Mouse (Mus musculus) midbrain, embryonic 16.5 days (tissue): Measurements from ENCODE around the gene Olfr1336. TPM values are rescaled to one million over a fixed set of nuclear protein-coding genes. Genes with fewer than 3 reads are reported as not detected.

Experiments
- ATAC-seq: fragments of 200-750 bp; cut with Nextera tagmentation; 2 replicates; pipeline ENCODE4 v1.8.0; 2017; ENCODE audit warnings: moderate TSS enrichment
- H3K27ac ChIP-seq: fragments of 300-500 bp; sonication (generic); 2 replicates; pipeline ENCODE4 v1.5.1; 2014; ENCODE audit warnings: mild to moderate bottlenecking, low read length, mixed read lengths
- H3K27me3 ChIP-seq: fragments of 300-500 bp; sonication (generic); 2 replicates; pipeline ENCODE4 v1.6.1; 2014; ENCODE audit warnings: low read depth, low read length, mixed read lengths; ENCODE audit not compliant: control insufficient read depth, insufficient read depth
- H3K36me3 ChIP-seq: fragments of 300-500 bp; sonication (generic); 2 replicates; pipeline ENCODE4 v1.6.1; 2014; ENCODE audit warnings: mild to moderate bottlenecking, low read length, moderate library complexity, mixed read lengths; ENCODE audit not compliant: control insufficient read depth, insufficient read depth
- H3K4me1 ChIP-seq: fragments of 300-500 bp; sonication (generic); 2 replicates; pipeline ENCODE4 v1.6.1; 2014; ENCODE audit warnings: mild to moderate bottlenecking, low read length, mixed read lengths; ENCODE audit not compliant: control insufficient read depth, insufficient read depth
- H3K4me2 ChIP-seq: fragments of 300-500 bp; sonication (generic); 2 replicates; pipeline ENCODE4 v1.6.1; 2014; ENCODE audit warnings: mild to moderate bottlenecking, low read length, mixed read lengths
- H3K4me3 ChIP-seq: fragments of 300-500 bp; sonication (generic); 2 replicates; pipeline ENCODE4 v1.5.1; 2014; ENCODE audit warnings: low read depth, mild to moderate bottlenecking, low read length, moderate library complexity, mixed read lengths
- H3K9ac ChIP-seq: fragments of 300-500 bp; sonication (generic); 2 replicates; pipeline ENCODE4 v1.6.1; 2014; ENCODE audit warnings: low read depth, low read length, mixed read lengths
- H3K9me3 ChIP-seq: fragments of 300-500 bp; sonication (generic); replicated peaks from 2 replicates; pipeline ENCODE4 v1.6.1; 2014; ENCODE audit warnings: mild to moderate bottlenecking, low read length, mixed read lengths; ENCODE audit not compliant: control insufficient read depth, poor library complexity, severe bottlenecking
- WGBS: fragments of 180-500 bp; shearing (Covaris S2); extraction: QIAGEN DNeasy Blood & Tissue Kit; methylation state at CpG from one replicate; pipeline ENCODE4 v1.1.7; 2014; 5-methylcytosine and 5-hydroxymethylcytosine counted together
- polyA plus RNA-seq: library from polyadenylated mRNA; unstranded; fragments of >200 nt; fragmentation: Nextera tagmentation; extraction: Ambion mirVana; gene quantifications from 2 replicates; pipeline ENCODE4 v1.2.1, GENCODE M21; 2015

The Olfr1336 gene
- not detected in 2 replicates for polyA plus RNA-seq

DNA sequence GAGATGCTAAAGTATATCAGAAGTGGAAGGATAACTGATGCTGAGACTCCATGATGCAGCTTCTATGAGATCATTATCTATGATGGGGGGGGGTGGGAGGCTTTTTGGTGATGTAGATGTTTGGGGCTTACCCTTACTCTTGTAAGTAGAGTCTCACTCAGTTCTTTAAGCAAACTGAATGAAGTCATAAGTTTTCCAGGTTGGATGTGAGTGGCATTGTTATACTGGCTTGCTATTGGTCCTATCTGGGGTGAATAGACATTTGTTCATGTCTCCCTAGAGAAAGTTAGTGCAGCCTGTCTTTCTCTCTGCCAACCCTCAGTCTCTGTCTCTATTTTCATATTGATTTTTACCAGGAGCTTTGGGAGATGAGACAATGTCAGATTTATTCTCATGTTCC is at the start of gene Olfr1336:
Olfr1336 (plus strand) TSS at position 301 of the 400 bp plus-strand sequence.
- no peak within 1 kb of the TSS for H3K27ac ChIP-seq
- no peak within 1 kb of the TSS for H3K4me3 ChIP-seq
- H3K9me3 ChIP-seq = 0 out of 2 replicates have a peak, but pooled peaks cover 2% of the 10 kb centered on the region
- no peaks in the 10 kb centered on the region for H3K36me3 ChIP-seq
- no peak within 1 kb of the TSS for H3K9ac ChIP-seq
- H3K27me3 ChIP-seq = no peaks in the 10 kb centered on the region
- no peak for ATAC-seq
- H3K4me1 ChIP-seq = no peaks in the 10 kb centered on the region
- H3K4me2 ChIP-seq = no peak within 1 kb of the TSS

DNA sequence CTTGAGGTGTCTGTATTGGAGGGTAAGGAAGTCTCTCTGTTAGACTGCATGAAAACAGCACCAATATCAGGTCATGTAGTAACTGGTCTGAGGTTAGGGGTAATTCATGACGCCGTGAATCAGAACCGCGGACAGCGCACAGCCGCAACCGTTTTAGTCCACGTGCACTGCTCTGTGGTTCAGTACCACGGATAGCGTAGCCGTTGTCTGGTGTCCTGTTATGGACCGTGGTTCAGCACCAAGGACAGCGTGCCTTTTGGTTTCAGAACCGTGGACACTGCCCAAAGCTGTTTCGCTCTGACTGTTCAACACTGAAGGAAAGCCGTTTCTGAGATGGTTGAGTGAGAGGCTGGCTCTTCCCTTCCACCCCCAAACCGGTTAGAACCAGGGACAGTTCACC is 45.9 kb upstream of the Olfr1336 start, which contains the start of gene Gm20715:
Gm20715 (plus strand) TSS at position 235 of the 400 bp plus-strand sequence.
- no peak within 1 kb of the TSS for H3K27ac ChIP-seq
- H3K9me3 ChIP-seq = no peaks in the 10 kb centered on the region
- H3K9ac ChIP-seq = no peak within 1 kb of the TSS
- H3K36me3 ChIP-seq = no peaks in the 10 kb centered on the region
- 0 out of 2 replicates have a peak, but pooled peaks cover 3% of the 10 kb centered on the region for H3K4me1 ChIP-seq
- H3K4me2 ChIP-seq = no peak within 1 kb of the TSS
- ATAC-seq = no peak
- WGBS = 3% methylated on average over 17 of the region's 17 CpGs
- no peaks in the 10 kb centered on the region for H3K27me3 ChIP-seq
- H3K4me3 ChIP-seq = no peak within 1 kb of the TSS

DNA sequence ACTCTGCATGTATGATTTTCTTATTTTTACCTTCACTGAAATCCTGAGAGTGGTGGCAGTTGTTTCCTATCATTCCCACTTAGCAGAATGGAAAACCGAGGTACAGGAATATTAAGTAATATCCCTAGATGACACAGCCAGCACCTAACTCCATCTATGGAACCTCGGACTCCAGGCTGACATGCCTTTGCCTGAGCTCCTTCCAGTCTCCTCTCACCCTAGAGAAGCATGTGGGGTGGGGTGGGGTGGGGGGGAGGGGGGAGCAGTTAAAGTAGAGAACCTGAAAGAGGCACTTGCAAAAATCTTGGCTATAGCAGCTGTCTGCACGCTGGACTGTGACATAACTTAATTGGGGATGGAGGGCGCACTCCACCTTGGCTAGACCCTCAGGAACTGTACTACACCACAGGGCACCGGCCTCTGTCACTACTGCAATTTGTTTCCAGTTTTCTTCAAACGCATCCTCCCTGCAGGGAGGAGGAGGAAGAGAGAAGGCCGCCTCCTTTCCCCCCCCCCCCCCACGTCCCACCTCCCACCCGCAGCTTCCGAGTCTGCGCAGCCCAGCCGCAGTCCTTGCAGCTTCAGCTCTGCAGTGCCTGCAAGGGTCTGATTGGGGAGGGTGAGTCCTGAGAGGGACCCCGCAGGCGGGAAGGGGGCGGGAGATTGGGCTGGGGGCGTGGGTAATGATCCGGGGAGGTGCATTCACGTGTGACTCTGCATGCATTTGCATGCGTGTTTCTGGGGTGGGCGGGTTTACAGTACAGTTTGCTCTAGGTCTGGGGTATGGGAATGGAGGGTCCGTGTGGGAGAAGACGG is 41.1 kb upstream of the Olfr1336 start:
- Histone ChIP-seq H3K9ac (peak overlapping the region; percentile 72), H3K27ac (0 out of 2 replicates have a peak overlapping the region, but pooled peaks have one; percentile 37)

DNA sequence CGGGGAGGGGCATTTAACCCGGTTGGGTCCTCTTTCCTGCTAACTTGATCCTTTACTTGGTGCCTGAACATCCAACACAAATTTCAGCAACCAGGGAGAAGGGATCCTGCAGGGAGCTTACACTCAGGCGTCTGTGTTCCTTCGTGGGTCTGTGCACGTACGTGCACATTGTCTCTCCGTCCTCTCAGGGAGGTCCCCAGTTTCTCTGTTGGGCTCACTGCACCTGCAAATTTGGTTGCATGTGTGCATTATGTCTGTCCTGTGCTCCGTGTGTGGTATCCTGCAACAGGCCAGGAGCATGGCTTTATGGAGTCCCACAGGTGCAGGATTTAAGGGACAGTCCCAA is 40.6 kb upstream of the Olfr1336 start:
- peak; percentile 56 for ATAC-seq
- peak overlapping the region; percentile 63 for H3K4me2 ChIP-seq
- H3K36me3 ChIP-seq = no peaks in the 10 kb centered on the region
- peak overlapping the region; percentile 47 for H3K4me3 ChIP-seq
- WGBS = 9% methylated on average over 8 of the region's 8 CpGs
- peak overlapping the region; percentile 72 for H3K9ac ChIP-seq
- H3K4me1 ChIP-seq = 0 out of 2 replicates have a peak, but pooled peaks cover 3% of the 10 kb centered on the region
- H3K27ac ChIP-seq = 0 out of 2 replicates have a peak overlapping the region, but pooled peaks have one; percentile 37
- no peaks in the 10 kb centered on the region for H3K27me3 ChIP-seq
- H3K9me3 ChIP-seq = no peaks in the 10 kb centered on the region

More for the DNA sequence above, 41.1 kb upstream of the Olfr1336 start:
- WGBS = 6% methylated on average over 19 of the region's 22 CpGs
- Histone ChIP-seq H3K9me3 (no peaks in the 10 kb centered on the region), H3K36me3 (no peaks in the 10 kb centered on the region), H3K4me1 (0 out of 2 replicates have a peak, but pooled peaks cover 3% of the 10 kb centered on the region), H3K4me3 (peak overlapping the region; percentile 47), H3K27me3 (no peaks in the 10 kb centered on the region), H3K4me2 (peak overlapping the region; percentile 63)
- peak; percentile 94 for ATAC-seq

DNA sequence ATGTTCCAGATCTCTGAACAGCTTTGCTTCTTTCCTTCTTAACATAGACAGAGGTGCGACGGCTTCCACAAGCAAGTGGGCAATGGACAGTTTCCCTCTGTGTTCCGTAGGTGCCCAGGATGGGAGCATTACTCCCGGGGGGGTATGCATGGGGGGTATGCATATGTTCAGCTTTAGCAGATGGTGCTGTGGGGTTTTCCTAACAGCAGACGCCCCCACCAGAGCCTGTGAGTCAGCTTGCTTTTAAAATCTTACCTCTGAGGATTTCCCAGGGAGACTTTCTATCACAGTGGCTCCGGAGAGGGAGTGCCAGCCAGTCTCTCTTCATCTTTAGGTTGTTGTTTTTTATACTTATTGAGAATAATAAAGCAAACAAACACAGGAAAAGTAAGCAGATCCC is 36.1 kb upstream of the Olfr1336 start:
- no peak overlapping the region for H3K4me2 ChIP-seq
- no peak overlapping the region for H3K27ac ChIP-seq
- H3K9ac ChIP-seq = no peak overlapping the region
- peaks cover 5% of the 10 kb centered on the region; the same call in 1 of the 2 replicates for H3K36me3 ChIP-seq
- H3K4me1 ChIP-seq = no peaks in the 10 kb centered on the region
- H3K9me3 ChIP-seq = no peaks in the 10 kb centered on the region
- 84% methylated on average over 6 of the region's 6 CpGs for WGBS
- ATAC-seq = no peak
- H3K4me3 ChIP-seq = no peak overlapping the region
- no peaks in the 10 kb centered on the region for H3K27me3 ChIP-seq

DNA sequence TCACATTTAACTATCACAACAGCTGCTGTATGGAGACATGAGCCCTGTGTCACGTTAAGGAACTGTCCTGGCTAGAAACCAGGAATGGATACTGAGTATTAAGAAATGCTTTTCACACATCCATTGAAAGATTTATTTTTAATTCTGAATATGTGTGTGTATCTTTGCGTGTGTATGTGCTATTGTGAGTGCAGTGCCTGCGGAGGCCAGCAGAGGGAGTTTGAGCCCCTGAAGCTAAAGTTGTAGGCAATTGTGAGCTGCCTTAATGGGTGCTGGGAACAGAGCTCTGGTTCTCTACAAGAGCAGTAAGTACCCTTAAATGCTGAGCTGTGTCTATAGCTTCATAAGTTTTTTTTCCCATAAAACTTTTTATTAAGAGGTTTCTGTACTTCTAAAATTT is 26.6 kb upstream of the Olfr1336 start:
- Histone ChIP-seq H3K4me3 (no peak overlapping the region), H3K9me3 (peaks cover 4% of the 10 kb centered on the region; the same call in 1 of the 2 replicates), H3K4me1 (peaks cover 1% of the 10 kb centered on the region; the same call in 1 of the 2 replicates), H3K9ac (no peak overlapping the region), H3K36me3 (peaks cover 10% of the 10 kb centered on the region; the same call in 1 of the 2 replicates), H3K27ac (no peak overlapping the region), H3K27me3 (no peaks in the 10 kb centered on the region), H3K4me2 (no peak overlapping the region)
- no peak for ATAC-seq
- WGBS = 90% methylated on average over 3 of the region's 3 CpGs

DNA sequence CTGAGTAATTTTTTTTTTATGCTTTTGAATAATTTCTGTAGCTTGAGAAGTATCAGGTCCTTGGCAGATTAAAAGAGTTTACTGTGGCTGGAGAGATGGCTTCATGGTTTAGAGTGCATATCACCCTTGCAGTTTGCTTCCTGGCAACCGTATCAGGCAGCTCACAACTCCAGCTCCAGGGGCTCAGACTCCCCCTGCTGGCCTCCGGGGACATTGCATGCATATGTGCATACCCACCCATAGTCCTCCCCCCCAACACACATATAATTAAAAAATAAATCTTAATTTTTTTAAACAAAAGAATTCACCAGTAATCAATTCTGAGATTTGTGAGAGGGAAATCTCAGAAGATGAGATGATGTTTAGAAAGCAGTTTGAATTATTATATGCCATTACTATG is 25.6 kb upstream of the Olfr1336 start:
- Histone ChIP-seq H3K27me3 (no peaks in the 10 kb centered on the region), H3K4me3 (no peak overlapping the region), H3K9ac (no peak overlapping the region), H3K36me3 (peaks cover 8% of the 10 kb centered on the region; the same call in 1 of the 2 replicates), H3K9me3 (peaks cover 4% of the 10 kb centered on the region; the same call in 1 of the 2 replicates), H3K27ac (no peak overlapping the region), H3K4me1 (peaks cover 7% of the 10 kb centered on the region), H3K4me2 (no peak overlapping the region)
- 46% methylated on average over 2 of the region's 2 CpGs for WGBS
- no peak for ATAC-seq

DNA sequence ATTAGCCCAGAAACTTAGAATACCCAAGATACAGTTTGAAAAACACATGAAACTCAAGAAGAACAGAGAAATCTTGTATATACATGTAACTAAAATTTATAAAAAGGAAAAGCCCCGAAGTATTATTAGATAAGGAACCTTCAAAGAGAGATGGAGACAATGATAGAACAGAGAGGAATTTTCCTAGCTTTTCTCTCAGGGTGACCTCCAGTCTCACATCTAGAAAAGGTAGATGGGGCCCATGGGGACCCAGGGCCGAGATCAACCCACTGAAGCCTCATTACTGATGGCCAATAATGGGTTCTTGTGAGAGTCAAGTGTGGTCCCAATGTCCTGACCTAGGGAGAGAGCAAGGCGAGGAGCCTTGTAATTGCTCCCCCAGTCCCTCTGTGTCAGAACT is 17.6 kb upstream of the Olfr1336 start, which contains the start of gene Olfr1344:
Olfr1344 (plus strand) TSS at position 301 of the 400 bp plus-strand sequence.
- H3K4me3 ChIP-seq = no peak within 1 kb of the TSS
- no peaks in the 10 kb centered on the region for H3K9me3 ChIP-seq
- no peaks in the 10 kb centered on the region for H3K27me3 ChIP-seq
- ATAC-seq = no peak
- no peak within 1 kb of the TSS for H3K27ac ChIP-seq
- 85% methylated on average over 3 of the region's 3 CpGs for WGBS
- no peak within 1 kb of the TSS for H3K4me2 ChIP-seq
- no peak within 1 kb of the TSS for H3K9ac ChIP-seq
- H3K4me1 ChIP-seq = peaks cover 11% of the 10 kb centered on the region
- no peaks in the 10 kb centered on the region for H3K36me3 ChIP-seq

DNA sequence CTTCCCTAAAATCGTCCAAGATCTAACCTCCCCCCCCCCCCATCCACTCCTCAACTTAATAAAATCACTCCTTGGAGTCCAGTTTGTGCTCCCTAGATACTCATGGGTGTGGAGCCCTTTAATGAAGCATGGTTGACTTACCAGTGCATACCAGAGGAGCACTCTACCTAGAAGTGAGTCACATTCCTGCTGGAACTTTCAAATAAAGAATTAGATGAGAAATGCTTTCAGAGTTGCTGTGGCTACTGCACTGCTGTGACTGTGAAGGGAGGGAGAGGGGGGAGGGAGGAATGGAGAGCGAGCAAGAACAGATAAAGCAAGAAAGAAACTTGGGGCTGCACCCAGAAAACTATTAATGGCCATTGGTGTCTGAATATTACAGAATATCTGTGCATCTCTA is 14.8 kb upstream of the Olfr1336 start:
- 45% methylated on average over 2 of the region's 2 CpGs for WGBS

More for the DNA sequence above, 14.8 kb upstream of the Olfr1336 start:
- H3K4me2 ChIP-seq = no peak overlapping the region
- H3K36me3 ChIP-seq = no peaks in the 10 kb centered on the region
- no peak overlapping the region for H3K27ac ChIP-seq
- no peak overlapping the region for H3K4me3 ChIP-seq
- ATAC-seq = no peak
- no peaks in the 10 kb centered on the region for H3K4me1 ChIP-seq
- H3K9ac ChIP-seq = no peak overlapping the region
- H3K27me3 ChIP-seq = no peaks in the 10 kb centered on the region
- no peaks in the 10 kb centered on the region for H3K9me3 ChIP-seq
